Mouse (Mus musculus) lung, embryonic 16.5 days (tissue): Measurements from ENCODE around the gene Rangrf. TPM values are rescaled to one million over a fixed set of nuclear protein-coding genes. Genes with fewer than 3 reads are reported as not detected.

Source experiments
- ATAC-seq: fragments of 200-750 bp; cut with Nextera tagmentation; 2 replicates; pipeline ENCODE4 v1.8.0; 2017; ENCODE audit warnings: low read depth, mild to moderate bottlenecking, moderate library complexity
- H3K27ac ChIP-seq: fragments of 300-500 bp; sonication (generic); 2 replicates; pipeline ENCODE4 v1.5.1; 2014; ENCODE audit warnings: mild to moderate bottlenecking, control low read depth, low read length
- H3K27me3 ChIP-seq: fragments of 300-500 bp; sonication (generic); 2 replicates; pipeline ENCODE4 v1.6.1; 2014; ENCODE audit warnings: low read depth, low read length, mixed read lengths; ENCODE audit not compliant: control insufficient read depth, insufficient read depth
- H3K36me3 ChIP-seq: fragments of 300-500 bp; sonication (generic); 2 replicates; pipeline ENCODE4 v1.6.1; 2014; ENCODE audit warnings: low read length; ENCODE audit not compliant: control insufficient read depth, insufficient read depth
- H3K4me1 ChIP-seq: fragments of 300-500 bp; sonication (generic); replicated peaks from 2 replicates; pipeline ENCODE4 v1.6.1; 2014; ENCODE audit warnings: low read length, mixed read lengths; ENCODE audit not compliant: control insufficient read depth, insufficient read depth
- H3K4me2 ChIP-seq: fragments of 300-500 bp; sonication (generic); 2 replicates; pipeline ENCODE4 v1.6.1; 2014; ENCODE audit warnings: low read depth, low read length, control low read depth
- H3K4me3 ChIP-seq: fragments of 300-500 bp; sonication (generic); 2 replicates; pipeline ENCODE4 v1.5.1; 2014; ENCODE audit warnings: mild to moderate bottlenecking, low read length, control low read depth
- H3K9ac ChIP-seq: fragments of 300-500 bp; sonication (generic); 2 replicates; pipeline ENCODE4 v1.6.1; 2014; ENCODE audit warnings: low read length, control low read depth
- H3K9me3 ChIP-seq: fragments of 300-500 bp; sonication (generic); 2 replicates; pipeline ENCODE4 v1.6.1; 2016; ENCODE audit warnings: low read length; ENCODE audit not compliant: control insufficient read depth
- WGBS: fragments of 180-500 bp; shearing (Covaris S2); extraction: QIAGEN DNeasy Blood & Tissue Kit; methylation state at CpG from one replicate; pipeline ENCODE4 v1.1.7; 2014; 5-methylcytosine and 5-hydroxymethylcytosine counted together
- polyA plus RNA-seq: library from polyadenylated mRNA; unstranded; fragments of >200 nt; fragmentation: Nextera tagmentation; extraction: Ambion mirVana; gene quantifications from 2 replicates; pipeline ENCODE4 v1.2.1, GENCODE M21; 2015

Gene Rangrf
- polyA plus RNA-seq, 1 experiment from 2014 or later = 40.3 TPM

GRCm38 (mm10) chr11:68956697-68957096 is 18.3 kb downstream of the Rangrf start:
- Histone ChIP-seq H3K9me3 (no peaks in the 10 kb centered on the region), H3K27me3 (peaks cover 33% of the 10 kb centered on the region), H3K9ac (peak overlapping the region; percentile 51), H3K4me2 (peak overlapping the region; percentile 74), H3K4me1 (peaks cover 12% of the 10 kb centered on the region), H3K4me3 (peak overlapping the region; percentile 48), H3K27ac (peak overlapping the region; percentile 89), H3K36me3 (no peaks in the 10 kb centered on the region)
- WGBS = 27% methylated on average over 13 of the region's 13 CpGs
- peak; percentile 76 for ATAC-seq

GRCm38 (mm10) chr11:68956107-68956506 is 18.9 kb downstream of the Rangrf start:
- 22% methylated on average over 3 of the region's 3 CpGs for WGBS
- Histone ChIP-seq H3K9me3 (no peaks in the 10 kb centered on the region), H3K9ac (peak overlapping the region; percentile 50), H3K27me3 (peaks cover 33% of the 10 kb centered on the region), H3K36me3 (no peaks in the 10 kb centered on the region), H3K4me3 (peak overlapping the region; percentile 48), H3K4me2 (peak overlapping the region; percentile 74), H3K27ac (peak overlapping the region; percentile 89), H3K4me1 (peaks cover 12% of the 10 kb centered on the region)
- ATAC-seq = peak; percentile 55

- H3K36me3 ChIP-seq = no peaks in the 10 kb centered on the region
- H3K27me3 ChIP-seq = peaks cover 33% of the 10 kb centered on the region
- 59% methylated on average over 5 of the region's 5 CpGs for WGBS
- H3K27ac ChIP-seq = no peak overlapping the region
- no peak for ATAC-seq
- peaks cover 12% of the 10 kb centered on the region for H3K4me1 ChIP-seq
- H3K9ac ChIP-seq = no peak overlapping the region
- H3K9me3 ChIP-seq = no peaks in the 10 kb centered on the region
- H3K4me2 ChIP-seq = peak overlapping the region; percentile 74
- H3K4me3 ChIP-seq = peak overlapping the region; percentile 52
Measured at GRCm38 (mm10) chr11:68955473-68955872, 19.5 kb downstream of the Rangrf start.

GRCm38 (mm10) chr11:68954408-68954807 is 20.6 kb downstream of the Rangrf start:
- WGBS = 2% methylated on average over 17 of the region's 17 CpGs
- Histone ChIP-seq H3K4me2 (peak overlapping the region; percentile 74), H3K4me3 (peak overlapping the region; percentile 52), H3K27ac (no peak overlapping the region), H3K36me3 (no peaks in the 10 kb centered on the region), H3K9ac (peak overlapping the region; percentile 63), H3K4me1 (peaks cover 12% of the 10 kb centered on the region), H3K27me3 (peaks cover 33% of the 10 kb centered on the region), H3K9me3 (no peaks in the 10 kb centered on the region)
- no peak for ATAC-seq

- Histone ChIP-seq H3K27me3 (peaks cover 33% of the 10 kb centered on the region), H3K4me1 (peaks cover 12% of the 10 kb centered on the region), H3K36me3 (no peaks in the 10 kb centered on the region), H3K4me3 (peak overlapping the region; percentile 52), H3K9me3 (no peaks in the 10 kb centered on the region), H3K9ac (peak overlapping the region; percentile 32; the same call in 1 of the 2 replicates), H3K4me2 (peak overlapping the region; percentile 74), H3K27ac (no peak overlapping the region)
- ATAC-seq = no peak
- 7% methylated on average over 13 of the region's 13 CpGs for WGBS
Measured at GRCm38 (mm10) chr11:68953903-68954302, 21.1 kb downstream of the Rangrf start.

GRCm38 (mm10) chr11:68947542-68947993 is 27.4 kb downstream of the Rangrf start:
- ATAC-seq = no peak
- H3K4me2 ChIP-seq = no peak overlapping the region
- H3K9ac ChIP-seq = no peak overlapping the region
- WGBS = 16% methylated on average over 12 of the region's 12 CpGs
- no peak overlapping the region for H3K27ac ChIP-seq
- no peak overlapping the region for H3K4me3 ChIP-seq
- H3K9me3 ChIP-seq = no peaks in the 10 kb centered on the region
- no peaks in the 10 kb centered on the region for H3K4me1 ChIP-seq
- peaks cover 8% of the 10 kb centered on the region; the same call in 1 of the 2 replicates for H3K27me3 ChIP-seq
- 0 out of 2 replicates have a peak, but pooled peaks cover 2% of the 10 kb centered on the region for H3K36me3 ChIP-seq

GRCm38 (mm10) chr11:68946806-68947440 is 28.1 kb downstream of the Rangrf start:
- Histone ChIP-seq H3K4me1 (no peaks in the 10 kb centered on the region), H3K27me3 (peaks cover 5% of the 10 kb centered on the region; the same call in 1 of the 2 replicates), H3K9me3 (no peaks in the 10 kb centered on the region), H3K36me3 (0 out of 2 replicates have a peak, but pooled peaks cover 2% of the 10 kb centered on the region), H3K4me3 (no peak overlapping the region), H3K27ac (no peak overlapping the region), H3K9ac (no peak overlapping the region), H3K4me2 (0 out of 2 replicates have a peak overlapping the region, but pooled peaks have one; percentile 13)
- ATAC-seq = no peak
- WGBS = 21% methylated on average over 16 of the region's 16 CpGs

GRCm38 (mm10) chr11:68946001-68946400 is 29.0 kb downstream of the Rangrf start:
- H3K4me2 ChIP-seq = no peak overlapping the region
- H3K36me3 ChIP-seq = 0 out of 2 replicates have a peak, but pooled peaks cover 2% of the 10 kb centered on the region
- no peaks in the 10 kb centered on the region for H3K9me3 ChIP-seq
- H3K9ac ChIP-seq = no peak overlapping the region
- no peak for ATAC-seq
- H3K27ac ChIP-seq = no peak overlapping the region
- H3K4me3 ChIP-seq = no peak overlapping the region
- 82% methylated on average over 4 of the region's 4 CpGs for WGBS
- H3K27me3 ChIP-seq = peaks cover 3% of the 10 kb centered on the region; the same call in 1 of the 2 replicates
- no peaks in the 10 kb centered on the region for H3K4me1 ChIP-seq

- H3K9me3 ChIP-seq = no peaks in the 10 kb centered on the region
- WGBS = 73% methylated on average over 2 of the region's 2 CpGs
- ATAC-seq = no peak
- no peak overlapping the region for H3K27ac ChIP-seq
- 0 out of 2 replicates have a peak, but pooled peaks cover 2% of the 10 kb centered on the region for H3K36me3 ChIP-seq
- peaks cover 5% of the 10 kb centered on the region; the same call in 1 of the 2 replicates for H3K4me1 ChIP-seq
- H3K27me3 ChIP-seq = peaks cover 3% of the 10 kb centered on the region; the same call in 1 of the 2 replicates
- H3K9ac ChIP-seq = no peak overlapping the region
- H3K4me3 ChIP-seq = no peak overlapping the region
- no peak overlapping the region for H3K4me2 ChIP-seq
Measured at GRCm38 (mm10) chr11:68945245-68945644, 29.7 kb downstream of the Rangrf start.
